Mouse (Mus musculus): ENCODE measurements around the gene Unc13b.

- TF ChIP-seq CTCF (IDR thresholded peaks at IDR 0.05) (no peak), EP300 (IDR thresholded peaks at IDR 0.05) (no peak)
Measured at GRCm38 (mm10) chr4:43029749-43030148, 29.0 kb upstream of the Unc13b start.

Data from lung, postnatal 0 days (tissue).